Mouse (Mus musculus): Measurements from ENCODE around the gene Zcchc10.

Zcchc10 gene

GRCm38 (mm10) chr11:53297947-53298860 lies 26.3 kb upstream of the Zcchc10 start:
- no peak for TF ChIP-seq NANOG (IDR thresholded peaks at IDR 0.05; ENCODE audit: borderline replicate concordance, low read length)
- H3K4me3 ChIP-seq (replicated peaks; ENCODE audit: low read length) = peak overlapping the region; percentile 99
- peaks cover 57% of the 10 kb centered on the region for H3K36me3 ChIP-seq (ENCODE audit: insufficient read depth, low read length)
- peaks cover 70% of the 10 kb centered on the region for H3K4me1 ChIP-seq (replicated peaks; ENCODE audit: low read depth, low read length)
- no peaks in the 10 kb centered on the region for H3K27me3 ChIP-seq (ENCODE audit: insufficient read depth, low read length)
- H3K9me3 ChIP-seq (ENCODE audit: low read length) = no peaks in the 10 kb centered on the region

DNA sequence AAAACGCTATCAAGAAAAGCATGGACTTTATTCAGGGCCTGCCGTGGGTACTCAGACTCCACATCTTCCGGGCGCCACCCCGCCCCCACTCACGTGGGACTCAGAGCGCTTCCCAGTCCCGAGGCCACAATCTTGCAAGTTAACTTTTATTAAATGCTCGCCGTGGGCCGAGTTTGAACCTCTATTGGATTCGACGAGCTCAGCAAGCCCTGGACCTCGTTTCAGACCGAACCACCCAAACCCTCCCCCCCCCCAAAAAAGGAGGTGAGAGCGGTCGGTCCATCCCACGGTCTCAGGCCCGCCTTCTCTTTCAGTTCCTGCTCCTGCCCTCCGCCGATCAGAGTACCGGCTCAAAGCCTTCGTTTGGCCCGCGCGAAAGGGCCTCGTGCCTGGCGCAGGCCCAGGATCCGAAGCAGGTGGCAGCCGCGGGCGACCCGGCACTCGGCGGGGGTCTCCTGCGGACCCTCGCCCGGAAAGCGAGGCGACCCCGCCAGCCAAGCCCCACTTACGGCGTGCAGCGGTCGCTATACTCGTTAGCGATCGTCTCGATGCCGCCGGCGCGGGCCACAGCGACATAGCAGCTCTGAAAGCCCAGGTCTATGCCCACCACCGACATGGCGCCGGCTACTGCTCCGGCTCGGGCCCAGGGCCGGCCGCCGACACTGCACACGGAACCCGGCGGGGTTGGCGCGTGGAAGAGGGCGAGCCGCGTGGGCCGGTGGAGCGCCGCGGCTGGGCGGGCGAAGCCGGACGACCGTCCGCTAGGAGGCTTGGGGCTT lies 24.7 kb upstream of the Zcchc10 start:
- H3K4me3 ChIP-seq (replicated peaks; ENCODE audit: low read length) = peak overlapping the region; percentile 99
- H3K36me3 ChIP-seq (ENCODE audit: insufficient read depth, low read length) = peaks cover 42% of the 10 kb centered on the region
- no peaks in the 10 kb centered on the region for H3K27me3 ChIP-seq (ENCODE audit: insufficient read depth, low read length)
- TF ChIP-seq POU5F1 (IDR thresholded peaks at IDR 0.05; ENCODE audit: borderline replicate concordance, low read length) = no peak
- TF ChIP-seq CTCF (conservative IDR thresholded peaks at IDR 0.05; ENCODE audit: low read length) = no peak
- no peak for TF ChIP-seq NANOG (IDR thresholded peaks at IDR 0.05; ENCODE audit: borderline replicate concordance, low read length)
- peaks cover 63% of the 10 kb centered on the region for H3K4me1 ChIP-seq (replicated peaks; ENCODE audit: low read depth, low read length)
- no peaks in the 10 kb centered on the region for H3K9me3 ChIP-seq (ENCODE audit: low read length)

GRCm38 (mm10) chr11:53300330-53301166 lies 23.9 kb upstream of the Zcchc10 start, which contains the start of gene Hspa4:
TSS of gene Hspa4 (minus strand) at chr11:53300457.
- Histone ChIP-seq H3K4me3 (replicated peaks; ENCODE audit: low read length) (peak within 1 kb of the TSS; percentile 99), H3K27me3 (ENCODE audit: insufficient read depth, low read length) (no peaks in the 10 kb centered on the region), H3K4me1 (replicated peaks; ENCODE audit: low read depth, low read length) (peaks cover 63% of the 10 kb centered on the region), H3K36me3 (ENCODE audit: insufficient read depth, low read length) (peaks cover 34% of the 10 kb centered on the region), H3K9me3 (ENCODE audit: low read length) (no peaks in the 10 kb centered on the region)
- TF ChIP-seq NANOG (IDR thresholded peaks at IDR 0.05; ENCODE audit: borderline replicate concordance, low read length) (no peak), POU5F1 (IDR thresholded peaks at IDR 0.05; ENCODE audit: borderline replicate concordance, low read length) (no peak), CTCF (conservative IDR thresholded peaks at IDR 0.05; ENCODE audit: low read length) (no peak)

DNA sequence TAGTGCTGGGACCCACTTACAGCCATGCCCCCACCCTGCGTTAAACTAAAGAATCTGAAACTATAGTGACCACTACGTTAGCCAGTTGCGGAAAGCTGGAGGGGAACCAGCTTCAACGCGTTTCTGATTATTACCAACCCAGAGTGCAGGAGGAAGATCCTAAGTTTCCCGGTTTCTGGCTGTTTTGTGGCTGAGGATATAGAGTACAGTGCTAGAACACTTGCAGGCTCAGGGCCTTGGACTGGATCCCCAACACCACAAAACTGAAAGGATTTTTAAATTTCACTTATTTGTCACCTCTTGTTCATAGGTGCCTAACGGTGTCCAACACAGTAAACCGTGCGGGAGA lies 23.3 kb upstream of the Zcchc10 start:
- peak overlapping the region; percentile 99 for H3K4me3 ChIP-seq (replicated peaks; ENCODE audit: low read length)
- TF ChIP-seq NANOG (IDR thresholded peaks at IDR 0.05; ENCODE audit: borderline replicate concordance, low read length) = no peak
- H3K4me1 ChIP-seq (replicated peaks; ENCODE audit: low read depth, low read length) = peaks cover 61% of the 10 kb centered on the region
- H3K9me3 ChIP-seq (ENCODE audit: low read length) = no peaks in the 10 kb centered on the region
- H3K36me3 ChIP-seq (ENCODE audit: insufficient read depth, low read length) = peaks cover 28% of the 10 kb centered on the region
- no peaks in the 10 kb centered on the region for H3K27me3 ChIP-seq (ENCODE audit: insufficient read depth, low read length)

DNA sequence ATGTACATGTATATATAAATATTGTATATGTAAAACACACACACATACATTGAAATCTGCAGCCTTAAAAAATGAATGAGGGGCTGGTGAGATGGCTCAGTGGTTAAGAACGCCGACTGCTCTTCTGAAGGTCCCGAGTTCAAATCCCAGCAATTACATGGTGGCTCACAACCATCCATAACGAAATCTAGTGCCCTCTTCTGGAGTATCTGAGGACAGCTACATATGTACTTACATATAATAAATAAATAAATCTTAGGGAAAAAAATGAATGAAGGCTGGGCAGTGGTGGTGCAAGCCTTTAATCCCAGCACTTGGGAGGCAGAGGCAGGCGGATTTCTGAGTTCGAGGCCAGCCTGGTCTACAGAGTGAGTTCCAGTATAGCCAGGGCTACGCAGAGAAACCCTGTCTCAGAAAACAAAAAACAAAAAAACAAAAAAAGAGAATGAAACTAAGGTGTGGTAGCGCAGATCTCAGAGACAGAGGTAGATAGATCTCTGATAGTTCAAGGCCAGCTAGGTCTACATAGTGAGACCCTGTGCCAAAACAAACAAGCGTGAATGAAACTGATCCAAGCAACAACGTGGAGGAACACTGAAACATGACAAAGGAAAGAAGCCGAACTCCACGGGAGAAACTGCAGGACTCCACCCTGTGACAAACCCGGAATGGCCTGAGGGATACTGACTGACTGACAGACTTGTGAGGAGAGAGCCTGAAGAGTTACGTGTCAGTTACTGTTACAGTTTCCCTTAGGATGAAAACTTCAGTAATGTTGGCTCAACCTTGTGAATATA lies 20.2 kb upstream of the Zcchc10 start:
- peak; percentile 13; the same call in 1 of the 2 replicates for TF ChIP-seq NANOG (IDR thresholded peaks at IDR 0.05; ENCODE audit: borderline replicate concordance, low read length)
- TF ChIP-seq POU5F1 (IDR thresholded peaks at IDR 0.05; ENCODE audit: borderline replicate concordance, low read length) = no peak
- Histone ChIP-seq H3K4me3 (replicated peaks; ENCODE audit: low read length) (no peak overlapping the region), H3K36me3 (ENCODE audit: insufficient read depth, low read length) (no peaks in the 10 kb centered on the region), H3K27me3 (ENCODE audit: insufficient read depth, low read length) (no peaks in the 10 kb centered on the region), H3K9me3 (ENCODE audit: low read length) (no peaks in the 10 kb centered on the region), H3K4me1 (replicated peaks; ENCODE audit: low read depth, low read length) (peaks cover 47% of the 10 kb centered on the region)

DNA sequence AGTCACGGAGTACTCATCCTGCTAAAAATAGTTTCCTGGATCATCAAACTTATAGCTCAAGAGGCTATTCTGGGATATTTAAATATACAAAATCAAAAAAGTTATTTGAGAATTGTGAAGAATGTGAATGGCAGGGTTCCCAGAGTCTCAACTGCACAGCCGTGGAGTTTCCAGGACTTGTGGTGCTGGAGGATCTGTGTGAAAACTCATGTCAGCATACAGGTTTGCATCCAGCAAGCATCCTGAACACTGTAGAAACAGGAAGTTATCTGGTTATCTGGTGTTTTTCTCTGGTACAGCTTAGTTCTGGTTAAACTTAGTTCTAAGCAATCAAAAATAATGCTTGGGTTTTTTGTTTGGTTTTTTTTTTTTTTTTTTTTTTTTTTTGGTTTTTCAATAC lies 17.5 kb upstream of the Zcchc10 start:
- H3K36me3 ChIP-seq (ENCODE audit: insufficient read depth, low read length) = no peaks in the 10 kb centered on the region
- no peak for TF ChIP-seq CTCF (conservative IDR thresholded peaks at IDR 0.05; ENCODE audit: low read length)
- no peak for TF ChIP-seq POU5F1 (IDR thresholded peaks at IDR 0.05; ENCODE audit: borderline replicate concordance, low read length)
- TF ChIP-seq NANOG (IDR thresholded peaks at IDR 0.05; ENCODE audit: borderline replicate concordance, low read length) = no peak
- no peaks in the 10 kb centered on the region for H3K9me3 ChIP-seq (ENCODE audit: low read length)
- H3K27me3 ChIP-seq (ENCODE audit: insufficient read depth, low read length) = no peaks in the 10 kb centered on the region
- H3K4me1 ChIP-seq (replicated peaks; ENCODE audit: low read depth, low read length) = peaks cover 50% of the 10 kb centered on the region
- no peak overlapping the region for H3K4me3 ChIP-seq (replicated peaks; ENCODE audit: low read length)

GRCm38 (mm10) chr11:53307558-53308065 lies 16.9 kb upstream of the Zcchc10 start:
- Histone ChIP-seq H3K4me3 (replicated peaks; ENCODE audit: low read length) (no peak overlapping the region), H3K9me3 (ENCODE audit: low read length) (no peaks in the 10 kb centered on the region), H3K36me3 (ENCODE audit: insufficient read depth, low read length) (no peaks in the 10 kb centered on the region), H3K4me1 (replicated peaks; ENCODE audit: low read depth, low read length) (peaks cover 55% of the 10 kb centered on the region), H3K27me3 (ENCODE audit: insufficient read depth, low read length) (no peaks in the 10 kb centered on the region)
- no peak for TF ChIP-seq NANOG (IDR thresholded peaks at IDR 0.05; ENCODE audit: borderline replicate concordance, low read length)
- no peak for TF ChIP-seq POU5F1 (IDR thresholded peaks at IDR 0.05; ENCODE audit: borderline replicate concordance, low read length)
